ENCODE assay signal across 8 mouse cellular contexts in genomic region chr2:76128105-76129057, GRCm38 (mm10).
DNase-seq lines count a peak whose midpoint lies in the region; ATAC-seq and TF ChIP-seq lines count a peak whose summit lies in the region.

No protein-coding gene starts in this region.

- H3K9me3 ChIP-seq in embryonic facial prominence, embryonic 11.5 days (replicated peaks; ENCODE audit: control insufficient read depth, low read length): no peaks in the 10 kb centered on the region
- no peaks in the 10 kb centered on the region for H3K9me3 ChIP-seq in lung, postnatal 0 days (ENCODE audit: low read length)

- ATAC-seq in embryonic facial prominence, embryonic 11.5 days (replicated peaks; ENCODE audit: insufficient number of reproducible peaks, low FRiP score, low TSS enrichment, low read depth): no peak
- peak; percentile 30; the same call in 1 of the 2 replicates for ATAC-seq in lung, postnatal 0 days

- no peak for TF ChIP-seq POLR2A in heart, adult 2 months (IDR thresholded peaks at IDR 0.05; ENCODE audit: insufficient read depth, low read depth, low read length)

- no peaks in the 10 kb centered on the region for H3K36me3 ChIP-seq in heart, adult 2 months (ENCODE audit: control insufficient read depth, insufficient read depth, low read length)
- H3K36me3 ChIP-seq in embryonic facial prominence, embryonic 11.5 days (replicated peaks; ENCODE audit: control insufficient read depth, insufficient read depth, low read depth, low read length): no peaks in the 10 kb centered on the region
- H3K36me3 ChIP-seq in lung, postnatal 0 days (ENCODE audit: insufficient read depth, low read length): no peaks in the 10 kb centered on the region

- H3K79me2 ChIP-seq in heart, adult 2 months (replicated peaks; ENCODE audit: control insufficient read depth, insufficient read depth, low read length): no peaks in the 10 kb centered on the region

- H3K27me3 ChIP-seq in heart, adult 2 months (ENCODE audit: control insufficient read depth, insufficient read depth, low read length): no peaks in the 10 kb centered on the region
- no peaks in the 10 kb centered on the region for H3K27me3 ChIP-seq in embryonic facial prominence, embryonic 11.5 days (ENCODE audit: control insufficient read depth, insufficient read depth, low read length)
- no peaks in the 10 kb centered on the region for H3K27me3 ChIP-seq in lung, postnatal 0 days (replicated peaks; ENCODE audit: insufficient read depth, low read length)

- 43% methylated on average over 9 of the region's 9 CpGs for WGBS in heart, adult 2 months
- 69% methylated on average over 9 of the region's 9 CpGs for WGBS in embryonic facial prominence, embryonic 11.5 days
- 18% methylated on average over 9 of the region's 9 CpGs for WGBS in lung, postnatal 0 days

- no peak for DNase-seq in heart, adult 2 months
- DNase-seq in heart, postnatal 25 days (ENCODE audit: low spot score): no peak
- DNase-seq in right cerebral cortex, postnatal 14 days: peak; percentile 43
- DNase-seq in right cerebral cortex, adult 18-20 months: no peak
- peak; percentile 41 for DNase-seq in embryonic facial prominence, embryonic 11.5 days (ENCODE audit: low spot score)
- DNase-seq in lung, postnatal 0 days (ENCODE audit: low spot score): peak; percentile 52
- no peak for DNase-seq in gastrocnemius, adult 18-20 months (ENCODE audit: low spot score)
- DNase-seq in kidney, adult 18-20 months: no peak

- no peaks in the 10 kb centered on the region for H3K4me1 ChIP-seq in heart, adult 2 months (ENCODE audit: control insufficient read depth, insufficient read depth, low read length)
- H3K4me1 ChIP-seq in embryonic facial prominence, embryonic 11.5 days (ENCODE audit: control insufficient read depth, insufficient read depth, low read length): no peaks in the 10 kb centered on the region
- no peaks in the 10 kb centered on the region; the same call in 1 of the 2 replicates for H3K4me1 ChIP-seq in lung, postnatal 0 days (ENCODE audit: insufficient read depth, low read depth, low read length)

- peak; percentile 65 for TF ChIP-seq CTCF in heart, adult 2 months (IDR thresholded peaks at IDR 0.05)
- TF ChIP-seq CTCF in lung, postnatal 0 days (IDR thresholded peaks at IDR 0.05): peak; percentile 58

- H3K4me3 ChIP-seq in heart, adult 2 months: no peak overlapping the region
- no peak overlapping the region for H3K4me3 ChIP-seq in embryonic facial prominence, embryonic 11.5 days (ENCODE audit: low read depth, low read length)
- H3K4me3 ChIP-seq in lung, postnatal 0 days (ENCODE audit: low read depth, low read length): peak overlapping the region; percentile 10; the same call in 1 of the 2 replicates

- no peak for TF ChIP-seq EP300 in heart, adult 2 months (IDR thresholded peaks at IDR 0.05; ENCODE audit: insufficient read depth, low read depth, low read length)
- no peak for TF ChIP-seq EP300 in lung, postnatal 0 days (IDR thresholded peaks at IDR 0.05)

- H3K9ac ChIP-seq in heart, adult 2 months (ENCODE audit: low read depth, low read length): no peak overlapping the region
- no peak overlapping the region for H3K9ac ChIP-seq in embryonic facial prominence, embryonic 11.5 days (replicated peaks; ENCODE audit: low read length)
- no peak overlapping the region for H3K9ac ChIP-seq in lung, postnatal 0 days (replicated peaks; ENCODE audit: low read depth)

- no peak overlapping the region for H3K27ac ChIP-seq in heart, adult 2 months
- no peak overlapping the region for H3K27ac ChIP-seq in embryonic facial prominence, embryonic 11.5 days (replicated peaks; ENCODE audit: low read depth, low read length)
- H3K27ac ChIP-seq in lung, postnatal 0 days (ENCODE audit: low read length): no peak overlapping the region

- no peak overlapping the region for H3K4me2 ChIP-seq in embryonic facial prominence, embryonic 11.5 days (ENCODE audit: low read depth, low read length)
- H3K4me2 ChIP-seq in lung, postnatal 0 days (replicated peaks; ENCODE audit: low read depth, low read length): peak overlapping the region; percentile 47

- intact Hi-C loops in heart, adult 2 months (cut with DNase I): loop anchor here (5.0 to 10.0 kb wide), 2 partner anchors 126 to 234 kb away; partner anchors contain the start of gene Cyct
- intact Hi-C loops in heart, postnatal 25 days (cut with DNase I): loop anchor here (10.0 kb wide), 1 partner anchor 236 kb away; the partner anchor contains the start of genes Cyct and Rbm45

Comparison
In these comparisons a context has a peak if more than half of its experiments do, and no peak if none do; other contexts are left out.
1. DNase-seq: peak in right cerebral cortex, postnatal 14 days (single experiment), embryonic facial prominence, embryonic 11.5 days (single experiment) and lung, postnatal 0 days (single experiment); none in heart, adult 2 months (0 of 2), heart, postnatal 25 days (single experiment), right cerebral cortex, adult 18-20 months (single experiment), gastrocnemius, adult 18-20 months (single experiment) and kidney, adult 18-20 months (single experiment).